Mouse (Mus musculus) bone marrow macrophage, adult 2 months (primary cell): ENCODE results near the gene Enoph1.

Experiments used
- CTCF ChIP-seq: IDR thresholded peaks from 2 replicates; pipeline ENCODE4 v1.5.1; 2012; ENCODE audit warnings: low read depth, mild to moderate bottlenecking, low read length, moderate library complexity
- POLR2A ChIP-seq: IDR thresholded peaks from 2 replicates; pipeline ENCODE4 v1.6.1; 2012; ENCODE audit warnings: mild to moderate bottlenecking, low read depth, low read length, borderline replicate concordance

GRCm38 (mm10) chr5:100000500-100000899 lies 39.3 kb upstream of the Enoph1 start:
- no peak for TF ChIP-seq CTCF
- TF ChIP-seq POLR2A: no peak
